Mouse (Mus musculus) cerebellum, postnatal 4 days (tissue): Measurements from ENCODE around the gene Serpine1.

ENCODE experiments used
- DNase-seq, 2 experiments: peaks; one replicate each; pipeline ENCODE4 v3.0.0; 2022; ENCODE audit warnings: low spot score in 2 of 2, mixed read lengths in 1 of 2

Gene Serpine1

DNA sequence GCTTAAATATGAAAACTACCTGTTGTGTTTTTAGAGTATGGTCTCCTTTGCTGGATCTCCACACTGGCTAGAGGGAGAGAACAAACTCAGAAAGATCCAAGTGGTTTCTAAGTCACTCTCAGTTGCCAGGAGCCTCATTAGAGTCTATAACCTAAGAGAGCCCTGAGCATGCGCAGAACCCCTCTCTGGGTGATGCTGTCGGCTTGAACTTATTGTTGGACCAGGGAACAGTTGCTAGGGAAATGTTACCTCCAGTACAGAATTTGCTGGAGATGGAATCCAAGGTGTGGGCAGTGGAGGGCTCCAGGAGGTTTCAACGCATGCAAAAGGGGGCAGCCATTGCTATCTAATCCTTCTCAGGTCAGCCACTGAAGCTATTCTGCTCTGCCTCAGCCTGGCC lies 47.8 kb downstream of the Serpine1 start:
- DNase-seq: no peak

DNA sequence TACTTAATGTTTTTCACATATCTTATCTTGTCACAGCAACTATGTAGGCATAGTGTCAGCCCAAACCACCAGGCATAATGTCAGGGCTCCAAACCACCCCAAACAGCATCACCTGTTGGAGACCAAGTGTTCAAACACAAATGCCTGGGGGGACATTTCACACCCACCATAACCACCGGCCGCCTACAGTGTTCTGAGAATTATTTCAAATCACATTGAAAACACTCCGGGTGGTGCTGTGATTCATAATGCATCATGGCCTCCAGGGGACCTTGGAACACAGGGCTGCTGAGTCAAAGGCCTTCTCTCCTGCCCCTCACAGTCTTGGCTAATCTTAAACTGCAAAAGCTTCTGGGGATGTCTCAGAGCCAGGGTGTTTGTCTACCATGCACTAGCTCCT lies 56.2 kb downstream of the Serpine1 start:
- DNase-seq: peak in 1 of 2 experiments; percentile 16

- DNase-seq: no peak
Measured at GRCm38 (mm10) chr5:137012401-137012950, 59.6 kb downstream of the Serpine1 start.
